Mouse (Mus musculus): ENCODE results near the gene Tbx2.

Tbx2 gene

DNA sequence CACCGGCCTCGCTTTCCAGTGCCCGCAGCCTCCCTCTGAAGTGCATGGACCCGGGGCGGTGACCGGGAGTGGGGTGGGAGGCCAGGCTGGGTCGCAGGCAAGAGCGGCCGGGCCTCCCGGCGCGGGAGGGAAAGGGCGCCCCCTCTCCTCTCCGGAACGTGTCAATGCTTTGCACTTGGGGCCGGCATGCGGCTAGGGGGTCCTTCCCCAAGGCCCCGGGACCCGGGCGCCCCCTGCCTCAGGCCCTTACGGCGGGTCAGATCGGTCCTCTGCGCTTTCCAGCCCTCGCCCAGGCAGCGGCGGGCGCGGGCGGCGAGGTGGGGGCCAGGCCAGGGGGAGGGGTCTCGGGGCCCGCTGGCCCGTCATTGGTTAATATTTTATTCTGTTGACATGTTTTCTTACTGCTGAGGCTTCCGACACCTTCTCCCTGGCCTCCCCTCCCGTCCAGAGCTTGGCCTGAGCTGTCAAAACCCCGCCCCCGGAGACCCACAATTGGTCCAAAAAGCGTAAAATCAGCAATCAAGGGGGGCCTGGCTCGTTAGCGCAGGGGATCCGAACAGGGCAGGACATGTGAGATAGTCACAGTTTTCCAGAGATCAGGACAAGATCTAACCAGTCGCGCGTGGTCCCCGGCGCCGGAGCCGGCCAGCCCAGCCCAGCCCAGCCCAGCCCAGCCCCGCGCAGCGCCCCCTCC lies at the start of gene Tbx2:
TSS of gene Tbx2 (plus strand) at position 321 of the 694 bp plus-strand sequence.
- peak; percentile 77 for DNase-seq (ENCODE audit: low spot score)

DNA sequence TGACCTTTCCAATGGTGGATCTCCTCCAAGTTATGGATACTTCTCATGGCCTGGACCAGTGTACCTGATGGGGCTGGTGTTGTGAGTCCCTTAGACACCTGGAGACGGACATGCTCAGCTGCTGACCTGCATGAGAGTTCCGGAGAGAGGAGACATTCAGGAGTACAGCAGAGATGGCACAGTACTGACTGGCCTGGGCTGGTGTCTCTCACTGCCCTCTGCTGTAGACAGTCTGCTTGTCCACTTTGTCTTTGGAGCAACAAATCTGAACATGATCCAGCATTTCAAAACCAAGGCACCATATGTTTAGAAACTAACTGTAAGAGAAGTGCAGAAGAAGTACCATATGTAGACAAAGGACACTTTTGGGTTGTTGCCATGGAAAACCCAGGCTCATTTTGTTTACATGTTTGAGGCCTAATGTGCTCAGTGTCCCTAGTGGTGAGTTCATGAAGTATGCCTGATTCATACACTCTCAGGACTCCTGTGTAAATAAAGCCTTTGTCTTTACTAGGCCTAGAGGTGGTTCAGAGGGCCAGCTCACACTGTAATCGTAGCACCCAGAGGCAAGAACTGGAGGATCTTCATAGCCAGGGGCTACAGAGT lies 46.1 kb upstream of the Tbx2 start:
- DNase-seq (ENCODE audit: low spot score), result no peak

DNA sequence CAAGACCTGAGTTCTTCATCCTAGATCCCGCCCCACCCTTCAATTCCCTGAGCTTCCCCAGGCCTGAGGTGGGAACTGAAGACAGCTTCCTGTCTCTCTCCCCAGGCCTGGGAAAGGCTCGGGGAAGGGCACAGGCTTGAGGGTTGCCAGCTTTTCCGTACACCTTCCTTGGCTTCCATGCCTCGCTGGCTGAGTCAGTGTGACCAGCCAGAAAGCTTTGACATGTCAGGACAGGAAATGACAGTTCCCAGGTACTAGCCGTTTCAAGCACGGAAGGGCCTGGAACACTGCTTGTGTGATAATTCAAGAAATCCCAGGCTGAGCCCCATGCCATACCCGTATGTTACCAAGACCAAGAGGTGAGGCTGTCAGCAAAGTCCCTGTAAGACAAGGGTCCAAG lies 42.6 kb upstream of the Tbx2 start:
- DNase-seq (ENCODE audit: low spot score), result no peak

DNA sequence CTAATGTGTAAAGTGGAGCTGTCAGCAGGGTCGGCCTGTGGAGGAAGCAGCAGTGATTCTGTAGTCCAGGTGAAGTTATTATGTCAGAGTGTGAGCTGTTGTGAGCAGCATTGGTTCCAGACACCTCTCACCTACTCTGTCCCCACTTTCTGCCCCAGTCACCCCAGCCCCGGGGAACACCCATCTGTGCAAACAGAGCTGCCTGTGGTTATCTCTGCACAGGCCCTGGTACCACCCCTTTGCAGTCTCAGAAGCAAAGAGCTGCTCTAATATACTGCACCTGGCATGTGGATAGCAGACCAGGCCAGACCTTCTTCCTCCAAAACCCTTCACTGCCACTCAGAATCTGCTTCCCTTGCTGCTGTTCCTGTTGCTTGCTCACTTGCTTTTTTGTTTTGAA lies 42.1 kb upstream of the Tbx2 start:
- DNase-seq (ENCODE audit: low spot score), result no peak

DNA sequence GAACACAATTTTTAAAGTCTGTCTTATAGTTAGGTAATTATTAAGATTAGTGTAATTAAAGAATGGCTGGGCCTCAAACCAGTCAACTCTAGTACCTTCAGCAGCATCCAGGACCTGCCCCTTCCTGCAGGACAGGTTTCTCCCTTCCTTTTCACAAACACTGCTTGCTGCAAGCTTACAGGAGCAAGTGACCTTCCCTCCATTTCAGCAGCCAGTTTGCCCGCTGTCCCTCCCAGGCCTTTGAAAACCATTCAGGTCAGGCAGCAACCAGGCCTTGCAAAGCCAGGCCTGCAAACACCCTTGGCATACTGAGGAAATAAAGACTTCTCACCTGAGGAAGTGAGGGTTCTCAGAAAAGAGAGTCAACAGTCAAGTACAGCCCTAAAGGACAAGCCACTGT lies 41.1 kb upstream of the Tbx2 start:
- DNase-seq (ENCODE audit: low spot score), result no peak

DNA sequence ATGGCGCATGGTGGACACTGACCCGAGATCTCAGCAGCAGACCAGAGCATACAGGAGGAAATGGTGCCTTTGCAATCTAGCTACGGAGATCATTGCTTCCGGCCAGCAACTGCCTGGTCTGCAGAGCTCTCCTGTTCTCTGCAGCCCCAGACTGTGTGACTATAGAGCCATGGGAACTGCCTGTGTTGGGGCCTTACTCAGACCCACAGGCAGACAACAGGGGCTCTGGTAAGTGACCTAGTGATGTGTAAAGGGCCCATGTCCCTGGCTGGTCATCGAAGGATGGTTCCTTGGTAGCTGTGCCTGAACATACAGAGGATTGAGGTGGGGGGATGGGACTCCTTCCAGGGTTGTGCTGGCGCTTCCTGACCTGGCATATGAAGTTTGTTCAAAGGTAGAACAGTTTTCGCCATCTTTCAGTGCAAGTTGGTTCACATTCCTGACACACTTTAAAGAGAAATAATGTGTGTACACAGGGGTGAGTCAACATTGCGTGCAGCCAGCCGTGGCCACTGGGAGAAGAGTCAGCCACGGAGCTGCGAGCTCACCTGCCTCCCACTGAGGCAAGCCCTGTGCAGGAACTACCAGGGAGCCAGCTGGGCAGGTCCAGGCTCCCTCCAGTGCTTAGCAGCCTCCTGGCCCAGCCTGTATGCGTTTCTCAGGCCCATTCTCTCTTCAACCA lies 39.7 kb upstream of the Tbx2 start:
- peak; percentile 40 for DNase-seq (ENCODE audit: low spot score)

DNA sequence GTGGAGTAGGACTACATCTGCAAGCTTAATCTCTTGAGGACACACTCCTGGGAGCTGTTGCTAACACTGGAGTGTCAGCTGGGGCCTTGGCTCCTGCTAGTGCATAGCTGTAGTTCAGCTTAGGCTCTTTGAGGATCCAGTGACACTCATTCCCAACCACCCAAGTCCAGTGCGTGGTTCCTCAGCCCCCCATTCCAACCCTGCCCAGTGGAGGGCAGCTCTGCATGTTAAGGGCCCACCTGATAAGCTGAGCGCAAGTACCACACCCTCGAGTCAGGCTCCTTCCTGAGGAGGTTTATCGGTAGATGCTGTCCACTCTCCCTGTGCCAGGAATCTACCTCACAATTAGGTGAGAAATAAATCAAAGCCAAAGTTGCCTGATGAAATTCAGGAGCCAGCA lies 32.9 kb upstream of the Tbx2 start:
- DNase-seq (ENCODE audit: low spot score), result no peak

DNA sequence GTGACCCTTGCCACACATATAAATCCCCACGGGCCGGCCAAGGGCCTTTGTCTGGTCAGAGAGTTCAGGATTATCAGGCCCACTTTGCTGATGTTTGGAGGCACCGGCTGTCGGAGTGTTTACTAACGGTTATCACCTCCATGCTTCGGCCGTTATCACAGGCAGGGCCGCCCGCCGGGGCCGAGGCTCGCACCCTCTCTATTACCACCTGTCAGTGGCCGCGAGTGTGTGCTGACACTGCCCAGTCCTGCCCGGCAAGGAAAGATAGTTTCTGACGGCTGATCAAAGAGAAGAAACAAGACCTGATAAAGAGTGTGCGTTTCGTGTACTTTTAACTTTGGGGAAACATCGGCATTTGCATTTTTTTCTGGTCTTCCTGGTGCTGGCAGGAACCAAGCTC lies 32.5 kb upstream of the Tbx2 start:
- no peak for DNase-seq (ENCODE audit: low spot score)

DNA sequence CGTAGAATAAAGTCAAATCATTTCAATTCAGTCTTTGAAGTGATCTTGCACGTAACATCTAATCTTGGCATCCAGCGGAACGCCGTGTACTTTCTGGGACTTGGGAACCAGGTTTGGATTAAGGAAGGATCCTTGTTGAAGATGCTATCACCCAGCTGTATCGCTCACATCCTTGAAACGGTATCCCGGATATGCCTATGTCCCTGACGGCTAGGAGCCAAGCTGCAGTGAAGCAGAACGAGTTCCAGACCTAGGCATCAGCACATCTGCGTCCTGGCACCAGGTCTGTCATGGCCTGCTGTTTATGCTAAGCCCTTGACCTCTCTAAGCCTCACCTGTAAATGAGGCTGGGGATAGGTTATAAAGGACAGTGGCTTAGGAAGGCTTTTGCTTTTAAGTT lies 32.0 kb upstream of the Tbx2 start:
- DNase-seq (ENCODE audit: low spot score), result no peak

DNA sequence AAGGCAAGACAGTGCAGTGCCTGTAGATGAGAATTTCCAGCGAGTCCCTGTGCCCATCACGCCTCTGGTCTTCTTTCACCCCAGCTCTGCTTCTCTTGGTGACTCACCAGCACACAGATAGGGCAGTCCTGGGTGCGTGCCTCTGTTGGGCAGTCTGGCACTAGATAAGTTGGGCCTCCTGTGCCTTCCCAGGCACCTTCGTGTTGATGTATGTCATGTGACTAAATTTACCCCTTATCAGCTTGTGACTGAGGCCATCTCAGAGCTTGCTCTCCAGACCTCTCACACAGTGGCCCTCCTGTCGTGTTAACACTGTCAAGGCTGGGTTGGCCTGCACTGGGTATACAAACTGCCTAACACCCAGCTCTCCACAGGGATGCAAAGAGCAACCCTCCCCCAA lies 28.3 kb upstream of the Tbx2 start:
- no peak for DNase-seq (ENCODE audit: low spot score)

DNA sequence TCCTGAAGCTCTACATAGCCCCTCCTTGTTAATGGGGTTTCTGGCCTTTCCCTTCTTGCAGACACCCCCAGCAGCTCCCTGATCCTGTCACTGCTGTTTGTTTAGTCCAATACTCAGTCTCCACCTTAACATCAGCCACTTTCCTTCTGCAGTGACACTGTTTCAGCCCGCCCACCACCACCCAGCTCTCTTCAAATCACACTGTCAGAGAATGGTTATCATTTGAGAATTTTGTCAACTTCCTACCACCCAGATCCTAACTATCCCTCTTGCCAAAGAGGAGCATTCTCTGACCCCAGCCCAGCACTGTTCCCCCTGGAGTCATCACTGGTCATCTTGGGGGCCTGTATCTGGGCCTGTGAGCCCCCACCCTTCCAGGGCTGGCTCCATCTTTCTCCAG lies 26.6 kb upstream of the Tbx2 start:
- no peak for DNase-seq (ENCODE audit: low spot score)

DNA sequence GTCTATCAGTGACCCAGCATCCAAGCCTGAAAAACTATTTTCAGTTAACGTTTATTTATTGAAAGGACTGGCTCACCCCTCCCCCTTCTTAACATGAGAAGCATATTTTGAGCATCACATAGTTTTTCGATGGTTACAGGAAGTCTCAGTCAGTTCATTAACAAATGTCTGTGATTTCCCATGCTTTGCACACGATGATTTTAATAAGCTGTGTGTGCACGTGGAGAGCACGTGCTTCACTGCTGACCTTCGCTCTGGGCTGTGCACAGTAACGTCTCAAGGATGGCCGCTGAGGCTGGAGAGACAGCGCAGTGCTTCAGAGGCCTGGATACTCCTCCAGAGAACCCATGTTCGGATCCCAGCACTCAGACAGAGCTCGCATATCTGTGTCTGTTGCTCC lies 25.0 kb upstream of the Tbx2 start:
- DNase-seq (ENCODE audit: low spot score), result no peak

DNA sequence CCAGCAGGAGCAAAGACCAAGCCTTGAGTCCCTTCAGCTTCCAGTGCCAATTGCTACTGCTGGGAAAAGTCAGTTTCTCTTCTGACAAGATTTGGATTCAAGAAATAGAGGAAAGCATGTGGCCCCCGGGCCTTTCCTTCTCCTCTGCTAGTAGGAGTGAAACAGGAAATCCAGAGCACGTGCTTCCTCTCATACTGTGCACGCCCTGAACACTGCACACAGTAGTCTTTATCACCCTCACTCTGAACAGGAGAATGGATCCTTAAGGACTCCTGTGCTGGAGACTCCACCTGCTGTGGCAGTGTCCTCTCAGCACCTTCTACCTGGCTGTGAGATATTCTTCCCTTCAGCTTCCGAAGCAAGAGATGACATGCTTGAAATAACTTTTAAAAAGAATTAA lies 21.1 kb upstream of the Tbx2 start:
- DNase-seq (ENCODE audit: low spot score), result no peak

DNA sequence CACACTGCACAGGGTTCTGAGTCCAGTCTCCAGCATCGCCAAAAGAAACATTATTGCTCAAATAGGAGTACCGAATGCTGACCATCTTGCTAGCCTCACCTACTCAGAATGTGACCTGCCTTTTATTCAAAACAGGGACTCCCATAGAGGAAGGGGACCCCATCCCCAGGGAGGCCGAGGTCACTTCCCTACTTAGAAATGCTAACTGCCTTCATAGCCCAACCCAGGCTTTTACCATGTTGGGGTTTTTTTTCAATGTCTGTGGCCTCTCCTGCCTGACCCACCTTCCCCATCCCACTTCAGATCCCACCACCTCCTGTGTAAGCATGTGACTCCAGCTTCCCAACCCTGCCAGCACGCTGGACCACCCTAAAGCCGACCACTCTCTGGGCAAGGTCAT lies 20.7 kb upstream of the Tbx2 start:
- DNase-seq (ENCODE audit: low spot score), result no peak

DNA sequence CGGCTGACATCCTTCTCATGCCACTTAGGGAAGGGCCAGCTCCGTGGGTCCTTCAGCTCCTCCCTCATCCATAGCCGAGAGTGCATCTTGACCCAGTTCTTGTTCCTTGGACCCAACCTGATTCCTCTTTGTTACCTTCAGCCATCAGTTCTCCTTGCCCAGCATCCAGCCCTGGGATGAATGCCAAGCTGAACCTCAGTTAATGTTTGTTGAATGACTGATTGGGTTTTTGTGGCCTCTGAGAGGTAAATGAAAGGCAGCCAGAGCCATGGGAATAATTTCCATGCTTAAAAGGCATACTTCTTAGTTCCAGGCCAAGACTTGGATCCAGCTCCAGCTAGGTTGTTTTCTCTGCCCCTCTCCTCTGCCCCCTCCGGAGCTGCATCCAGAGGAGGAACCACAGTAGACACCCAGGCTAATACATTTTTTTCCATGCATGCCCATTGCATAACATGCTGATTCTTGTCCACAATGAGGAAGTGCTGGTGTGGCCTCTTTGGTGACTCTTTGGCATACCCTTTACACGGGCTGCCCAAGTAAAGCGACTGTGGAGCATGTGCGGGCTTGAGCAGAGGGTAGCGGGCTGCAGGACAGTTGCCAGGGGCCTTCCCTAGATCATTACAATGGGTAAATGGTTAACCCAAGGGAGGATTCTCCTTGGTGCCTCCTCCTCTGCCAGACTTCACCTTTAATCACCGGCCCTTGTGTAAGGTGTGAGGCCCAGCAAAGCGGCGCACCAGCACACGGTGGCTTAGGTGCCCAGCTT lies 20.0 kb upstream of the Tbx2 start:
- DNase-seq (ENCODE audit: low spot score), result no peak

DNA sequence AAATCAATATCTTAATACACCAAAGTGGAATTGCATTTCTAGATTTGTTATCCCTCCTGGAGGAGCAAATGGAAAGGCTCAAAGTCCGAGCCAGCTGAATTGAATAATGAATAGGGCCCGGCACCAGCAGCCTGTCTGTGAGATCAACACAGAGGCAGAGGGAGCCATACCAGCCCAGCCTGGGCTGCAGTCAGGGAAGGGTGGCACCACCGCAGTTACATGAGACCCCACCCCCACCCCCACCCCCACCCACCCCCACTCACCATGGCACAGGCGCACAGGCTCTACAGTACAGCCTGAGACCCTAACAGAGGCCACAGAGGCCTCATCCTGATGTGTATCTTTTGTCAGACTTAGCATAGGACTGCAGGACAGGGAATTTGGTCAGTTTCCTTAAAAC lies 17.7 kb upstream of the Tbx2 start:
- DNase-seq (ENCODE audit: low spot score), result no peak

DNA sequence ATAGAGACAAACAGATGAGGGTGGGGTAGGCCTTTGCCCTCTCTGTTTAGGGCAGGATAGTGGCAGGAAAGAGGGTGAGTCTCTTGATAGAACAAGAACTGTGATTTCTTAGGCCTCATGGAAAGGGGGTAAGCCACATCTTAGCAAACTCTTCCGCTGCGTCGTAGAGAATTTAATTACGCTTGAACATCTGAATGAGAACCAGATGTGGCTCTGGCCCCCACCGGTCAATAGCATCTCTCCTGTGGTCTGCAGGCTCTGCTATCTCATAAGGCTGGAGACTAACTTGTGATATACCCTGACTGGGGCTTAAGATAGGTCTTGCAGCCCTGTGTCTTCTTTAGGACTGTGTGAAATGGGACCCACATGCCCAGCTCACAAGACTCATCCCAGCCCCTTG lies 15.9 kb upstream of the Tbx2 start:
- DNase-seq (ENCODE audit: low spot score), result no peak

DNA sequence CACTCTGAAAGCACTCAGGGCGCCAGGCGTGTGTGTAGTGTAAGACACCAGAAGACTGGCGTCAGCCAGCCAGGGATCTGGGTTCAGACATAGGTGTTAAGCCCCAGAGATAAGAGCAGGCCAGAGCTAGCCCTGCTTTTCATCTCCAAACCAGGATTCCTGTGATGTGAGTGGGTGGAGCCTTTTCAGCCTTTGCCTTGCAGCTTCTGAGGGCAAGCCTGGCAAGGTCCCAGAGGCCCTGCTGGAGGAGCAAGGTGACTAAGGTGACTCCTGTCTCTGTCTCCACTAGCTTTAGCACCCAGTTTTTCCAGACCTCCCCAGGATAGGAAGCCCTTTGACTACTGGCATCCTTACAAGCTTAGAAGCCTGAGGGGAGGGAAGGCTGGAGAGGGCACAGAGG lies 13.9 kb upstream of the Tbx2 start:
- no peak for DNase-seq (ENCODE audit: low spot score)

DNA sequence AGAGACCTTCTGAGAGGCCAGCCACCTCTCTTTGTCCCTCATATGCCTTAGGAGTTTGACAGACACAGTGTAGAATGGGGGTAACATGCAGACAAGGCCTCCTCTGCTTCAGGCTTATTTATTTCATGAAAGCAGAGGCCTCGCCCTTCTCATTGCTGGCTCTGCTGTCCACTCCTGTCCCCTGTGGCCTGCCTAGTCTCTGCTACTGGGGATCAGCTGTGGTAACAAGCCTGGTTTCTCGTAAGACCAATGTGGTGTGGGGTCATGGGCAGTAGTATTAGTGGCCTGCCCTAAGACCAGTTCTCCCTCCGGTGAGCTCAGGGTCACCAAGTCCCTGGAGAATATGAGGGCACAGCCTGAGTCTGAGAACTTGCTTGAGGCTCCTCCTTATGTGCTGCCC lies 11.4 kb upstream of the Tbx2 start:
- DNase-seq (ENCODE audit: low spot score), result no peak

DNA sequence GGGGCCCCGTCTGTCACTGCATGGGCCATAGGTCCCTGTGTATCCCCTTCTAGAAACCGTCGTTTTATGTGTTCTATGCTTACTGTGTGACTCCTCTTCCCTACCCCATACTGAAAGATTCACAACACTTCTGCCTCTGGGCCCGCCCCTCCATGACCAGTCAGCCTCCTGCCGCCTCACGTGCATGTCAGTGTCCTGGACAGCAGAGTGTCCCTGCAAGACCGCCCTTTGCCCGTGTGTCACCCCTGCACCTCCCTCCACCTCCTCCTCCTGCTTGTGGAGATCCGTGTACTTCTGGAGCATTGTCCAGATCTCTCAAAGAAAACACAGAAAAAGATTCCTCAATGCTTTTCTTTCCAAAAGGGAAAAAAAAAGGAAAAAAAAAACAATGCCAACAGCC lies 10.7 kb upstream of the Tbx2 start:
- DNase-seq (ENCODE audit: low spot score), result no peak

DNA sequence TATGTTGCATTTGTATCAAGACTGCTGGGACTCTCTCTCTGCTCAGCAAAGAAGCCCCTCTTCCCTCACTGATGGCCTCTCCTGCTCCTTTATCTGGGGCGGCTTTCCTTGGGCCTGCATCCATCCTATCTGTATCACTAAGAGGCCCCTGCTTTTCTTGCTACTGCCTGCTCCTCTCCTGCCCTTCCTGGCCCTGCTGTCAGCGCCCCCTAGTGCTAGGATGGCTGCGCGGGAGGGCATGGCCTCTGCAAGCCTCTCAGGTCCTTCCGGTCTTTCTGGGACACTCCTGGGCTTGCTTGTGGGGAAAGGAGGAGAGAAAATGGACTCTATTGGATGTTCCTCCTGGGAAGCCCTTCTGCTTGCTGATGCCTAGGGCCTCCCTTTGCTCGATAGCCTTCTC lies 9.2 kb upstream of the Tbx2 start:
- peak; percentile 91 for DNase-seq (ENCODE audit: low spot score)

DNA sequence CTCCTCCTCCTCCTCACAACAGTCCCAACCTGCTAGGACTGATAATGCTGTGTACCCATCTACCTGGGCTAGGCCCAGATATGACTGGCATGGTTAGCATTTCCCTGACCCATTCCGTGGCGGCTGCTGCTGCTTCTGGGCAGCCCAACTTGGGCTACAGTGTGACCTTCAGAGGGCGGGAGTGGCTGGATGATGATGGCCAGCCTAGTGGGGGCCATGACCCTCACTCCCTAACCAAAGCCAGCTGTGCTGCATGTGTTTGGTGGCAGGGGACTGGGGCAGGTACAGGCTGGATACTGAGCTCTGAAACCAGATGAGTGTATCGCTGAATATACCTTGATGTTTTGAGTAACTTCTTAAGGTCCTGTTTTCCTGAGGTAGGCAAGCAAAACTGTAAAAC lies 8.6 kb upstream of the Tbx2 start:
- DNase-seq (ENCODE audit: low spot score), result no peak

DNA sequence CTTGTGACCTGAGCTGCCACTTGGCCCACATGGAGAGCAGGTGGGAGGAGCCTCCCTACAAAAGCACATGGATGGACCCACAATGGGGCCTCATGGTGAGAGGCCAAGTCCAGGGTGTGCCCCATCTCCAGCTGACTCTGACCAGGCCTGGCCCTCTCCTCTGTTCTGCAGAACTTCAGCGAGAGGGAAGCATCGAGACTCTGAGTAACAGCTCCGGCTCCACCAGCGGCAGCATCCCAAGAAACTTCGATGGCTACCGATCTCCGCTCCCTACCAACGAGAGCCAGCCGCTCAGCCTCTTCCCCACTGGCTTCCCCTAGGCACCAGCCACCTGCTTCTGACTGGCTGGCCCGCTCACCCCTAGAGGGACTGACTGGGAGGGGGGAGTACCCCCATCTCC lies 7.3 kb upstream of the Tbx2 start:
- no peak for DNase-seq (ENCODE audit: low spot score)

Measured in urinary bladder, postnatal 25 days (tissue).